Mouse (Mus musculus) CH12.LX (cell line): ENCODE results near the gene Shroom4. TPM values are rescaled to one million over a fixed set of nuclear protein-coding genes. Genes with fewer than 3 reads are reported as not detected.

Experiments
- DNase-seq: peaks from one replicate; pipeline ENCODE4 v3.0.0-alpha.2; 2013; ENCODE audit errors: extremely low read depth
- H3K27ac ChIP-seq: 2 replicates; pipeline ENCODE4 v1.5.1; 2012; ENCODE audit warnings: low read depth, mild to moderate bottlenecking, control low read depth, moderate library complexity; ENCODE audit not compliant: insufficient read depth
- H3K27me3 ChIP-seq: replicated peaks from 2 replicates; pipeline ENCODE3; 2012; ENCODE audit warnings: inconsistent platforms
- H3K36me3 ChIP-seq, 2 experiments: replicated peaks in 1 of 2; 2 replicates each; pipeline versions ENCODE3 to v1.6.1; 2012; ENCODE audit warnings: inconsistent platforms in 1 of 2, low read length in 1 of 2, mild to moderate bottlenecking in 1 of 2, mixed read lengths in 1 of 2, moderate library complexity in 1 of 2; ENCODE audit not compliant: control insufficient read depth in 1 of 2, insufficient read depth in 1 of 2
- H3K4me1 ChIP-seq, 2 experiments: 2 replicates each; pipeline ENCODE4 v1.6.1; 2012; ENCODE audit warnings: inconsistent platforms in 1 of 2, moderate library complexity in 1 of 2; ENCODE audit not compliant: insufficient read depth in 2 of 2, control insufficient read depth in 1 of 2
- H3K4me2 ChIP-seq: 2 replicates; pipeline ENCODE4 v1.6.1; 2012; ENCODE audit warnings: low read depth, mild to moderate bottlenecking, control low read depth; ENCODE audit not compliant: poor library complexity, insufficient read depth, severe bottlenecking
- H3K4me3 ChIP-seq, 3 experiments: fragments of 150-350 bp in 1 of 3; sonication (generic) in 1 of 3; replicated peaks in 1 of 3; 2 replicates each; pipeline versions ENCODE3 to v1.5.1; 2011 to 2012; ENCODE audit warnings: low read depth in 2 of 3, low read length in 2 of 3, mild to moderate bottlenecking in 2 of 3, moderate library complexity in 2 of 3, control low read depth in 1 of 3, improper control_type of control experiment in 1 of 3, inconsistent platforms in 1 of 3, mixed read lengths in 1 of 3; ENCODE audit not compliant: poor library complexity in 1 of 3
- H3K79me2 ChIP-seq: replicated peaks from 2 replicates; pipeline ENCODE4 v1.6.1; 2012; ENCODE audit warnings: mild to moderate bottlenecking, moderate library complexity; ENCODE audit not compliant: control insufficient read depth, poor library complexity, insufficient read depth, severe bottlenecking; ENCODE audit errors: extremely low read depth
- H3K9ac ChIP-seq: 2 replicates; pipeline ENCODE4 v1.6.1; 2012; ENCODE audit warnings: low read depth, mild to moderate bottlenecking, control low read depth, moderate library complexity; ENCODE audit not compliant: insufficient read depth
- H3K9me3 ChIP-seq: replicated peaks from 2 replicates; pipeline ENCODE3; 2012; ENCODE audit warnings: low read length, inconsistent platforms, mixed read lengths
- CHD2 ChIP-seq: IDR thresholded peaks from 2 replicates; pipeline ENCODE4 v1.6.1; 2011; ENCODE audit warnings: low read length, improper control_type of control experiment
- E2F4 ChIP-seq: IDR thresholded peaks from 2 replicates; pipeline ENCODE4 v1.6.1; 2011; ENCODE audit warnings: low read depth, low read length, improper control_type of control experiment; ENCODE audit not compliant: insufficient replicate concordance
- GABPA ChIP-seq: IDR thresholded peaks from 2 replicates; pipeline ENCODE4 v1.6.1; 2012; ENCODE audit warnings: low read depth, low read length, improper control_type of control experiment, inconsistent platforms; ENCODE audit not compliant: insufficient replicate concordance
- HCFC1 ChIP-seq: IDR thresholded peaks from 2 replicates; pipeline ENCODE4 v1.6.1; 2012; ENCODE audit warnings: low read depth, mild to moderate bottlenecking, inconsistent platforms, low read length, improper control_type of control experiment
- IRF4 ChIP-seq: IDR thresholded peaks from 2 replicates; pipeline ENCODE4 v1.6.1; 2014; ENCODE audit warnings: low read depth, mild to moderate bottlenecking, inconsistent platforms, low read length, improper control_type of control experiment
- JUND ChIP-seq: conservative IDR thresholded peaks from 2 replicates; pipeline ENCODE4 v1.6.1; 2011; ENCODE audit warnings: low read depth, low read length, improper control_type of control experiment
- MAFK ChIP-seq: IDR thresholded peaks from 2 replicates; pipeline ENCODE4 v1.6.1; 2011; ENCODE audit warnings: low read length, improper control_type of control experiment; ENCODE audit not compliant: insufficient replicate concordance
- NRF1 ChIP-seq: IDR thresholded peaks from 2 replicates; pipeline ENCODE4 v1.6.1; 2014; ENCODE audit warnings: low read depth, mild to moderate bottlenecking, inconsistent platforms, low read length, improper control_type of control experiment, moderate library complexity
- PAX5 ChIP-seq: IDR thresholded peaks from 2 replicates; pipeline ENCODE4 v1.6.1; 2012; ENCODE audit warnings: low read length, inconsistent platforms, mixed read lengths
- TBP ChIP-seq: conservative IDR thresholded peaks from 2 replicates; pipeline ENCODE4 v1.6.1; 2011; ENCODE audit warnings: low read depth, low read length, improper control_type of control experiment
- USF1 ChIP-seq: IDR thresholded peaks from 2 replicates; pipeline ENCODE4 v1.6.1; 2014; ENCODE audit warnings: low read depth, mild to moderate bottlenecking, inconsistent platforms, low read length, improper control_type of control experiment
- ZMIZ1 ChIP-seq: IDR thresholded peaks from 2 replicates; pipeline ENCODE4 v1.6.1; 2012; ENCODE audit warnings: low read depth, mild to moderate bottlenecking, inconsistent platforms, low read length, improper control_type of control experiment
- dilution Hi-C: fragments of 300-500 bp; cut with MboI; formaldehyde crosslinking; loops from 2 replicates; pipeline ENCODE4 v1.14.3; 2020; ENCODE audit warnings: low sequenced_read_pairs; ENCODE audit not compliant: extremely low pct_unique_long_range_greater_than_20kb, extremely low pct_ligation_motif_present
- in situ Hi-C: fragments of 300-500 bp; cut with MboI; formaldehyde crosslinking; loops from 3 replicates; pipeline ENCODE4 v1.14.3; 2019; ENCODE audit warnings: low sequenced_read_pairs, low pct_ligation_motif_present, low pct_unique_long_range_greater_than_20kb, mixed read lengths
- polyA plus RNA-seq: library from polyadenylated mRNA; unstranded; fragments of >175 nt; gene quantifications from 2 replicates; pipeline ENCODE4 v1.2.1, GENCODE M21; 2012; ENCODE audit warnings: low read depth; ENCODE audit not compliant: insufficient read length
- total RNA-seq, 2 experiments: library from RNA; depleted of rRNA; stranded (reverse); fragments of 300-350 nt in 1 of 2; fragments of >200 nt in 1 of 2; gene quantifications; 2 replicates each; pipeline ENCODE4 v1.2.3; 2012 to 2014

Gene Shroom4
- total and polyA plus RNA-seq, 3 experiments = 0.04 to 0.68 (median 0.05) TPM

DNA sequence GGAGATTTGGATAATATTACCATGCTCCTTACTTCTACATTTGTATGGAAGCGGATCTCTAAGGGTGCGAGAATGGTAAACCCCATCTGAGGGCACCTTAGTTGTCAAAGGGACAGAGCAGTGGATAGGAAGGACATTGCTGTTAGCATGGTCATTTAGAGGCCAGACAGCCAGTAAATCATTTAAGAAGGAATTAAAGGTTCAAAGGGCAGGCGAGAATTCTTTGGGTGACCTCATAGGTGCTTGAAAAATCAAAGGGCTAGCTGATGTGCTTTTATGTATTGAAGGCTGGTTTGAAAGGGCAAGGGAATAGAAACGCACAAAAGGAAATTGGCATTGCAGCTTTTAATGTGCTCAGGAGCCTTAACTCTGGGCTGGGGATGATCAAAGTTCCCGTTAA, 16.3 kb downstream of the Shroom4 start:
- H3K79me2 ChIP-seq = no peaks in the 10 kb centered on the region
- no peaks in the 10 kb centered on the region for H3K27me3 ChIP-seq
- no peaks in the 10 kb centered on the region for H3K9me3 ChIP-seq
- no peak overlapping the region for H3K27ac ChIP-seq
- H3K36me3 ChIP-seq = no peaks in the 10 kb centered on the region
- H3K4me2 ChIP-seq = no peak overlapping the region
- dilution Hi-C loops = no loop called here
- H3K4me1 ChIP-seq = no peaks in the 10 kb centered on the region
- no peak overlapping the region for H3K4me3 ChIP-seq
- H3K9ac ChIP-seq = no peak overlapping the region
- in situ Hi-C loops = no loop called here
- TF ChIP-seq PAX5 (no peak), HCFC1 (no peak)
- DNase-seq = no peak

DNA sequence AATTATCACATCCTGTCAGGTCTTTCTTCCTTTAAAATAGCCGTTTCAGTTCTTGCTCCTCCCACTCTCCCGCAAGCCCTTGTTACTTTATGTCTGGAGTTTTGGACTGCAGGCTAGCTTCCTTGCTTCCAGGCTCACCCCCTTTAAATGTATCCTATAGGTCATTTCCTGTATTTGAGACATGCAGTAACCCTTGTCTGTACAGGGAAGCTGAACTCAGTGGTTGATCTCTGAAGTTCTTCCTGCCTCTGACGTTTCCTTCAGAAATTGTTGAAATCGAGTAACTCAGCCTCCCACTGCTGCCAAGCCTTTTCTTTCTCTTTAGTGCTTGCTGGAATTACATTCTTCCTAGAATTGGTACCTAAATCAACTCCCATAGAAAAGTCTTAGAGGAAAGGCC, 18.5 kb downstream of the Shroom4 start:
- Histone ChIP-seq H3K36me3 (no peaks in the 10 kb centered on the region), H3K9ac (no peak overlapping the region), H3K9me3 (no peaks in the 10 kb centered on the region), H3K4me3 (no peak overlapping the region), H3K79me2 (no peaks in the 10 kb centered on the region), H3K4me1 (no peaks in the 10 kb centered on the region), H3K4me2 (no peak overlapping the region), H3K27me3 (no peaks in the 10 kb centered on the region), H3K27ac (no peak overlapping the region)
- TF ChIP-seq USF1 (no peak), NRF1 (no peak), MAFK (no peak), ZMIZ1 (no peak), GABPA (no peak), E2F4 (no peak), PAX5 (no peak), TBP (no peak)
- in situ Hi-C loops (no loop called here), dilution Hi-C loops (no loop called here)
- DNase-seq = no peak

DNA sequence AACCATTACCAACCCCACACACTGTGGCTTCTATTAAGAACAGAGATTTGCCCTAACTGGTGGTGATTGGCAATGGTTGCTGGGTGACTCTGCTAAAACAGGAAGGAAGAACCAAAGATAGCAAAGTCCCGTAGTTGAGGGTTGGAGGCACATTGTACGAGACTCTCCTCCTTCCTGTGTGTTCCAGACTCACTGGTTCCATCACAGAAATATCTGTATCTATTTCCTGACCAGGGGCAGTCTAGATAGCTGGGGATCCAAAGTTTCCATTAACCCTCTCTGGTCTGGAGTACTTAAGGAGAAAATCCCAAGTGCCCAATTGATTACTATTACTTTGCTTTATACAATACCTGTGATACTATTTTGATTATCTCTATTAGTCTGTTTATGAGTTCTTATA, 35.6 kb downstream of the Shroom4 start:
- H3K4me3 ChIP-seq = no peak overlapping the region
- dilution Hi-C loops (no loop called here), in situ Hi-C loops (no loop called here)
- TF ChIP-seq CHD2 (no peak), IRF4 (no peak), JUND (no peak)
- H3K9ac ChIP-seq = no peak overlapping the region
- no peaks in the 10 kb centered on the region for H3K79me2 ChIP-seq
- H3K4me2 ChIP-seq = no peak overlapping the region
- H3K4me1 ChIP-seq = no peaks in the 10 kb centered on the region
- no peak overlapping the region for H3K27ac ChIP-seq
- no peaks in the 10 kb centered on the region for H3K27me3 ChIP-seq
- peak; percentile 2 for DNase-seq
- no peaks in the 10 kb centered on the region for H3K36me3 ChIP-seq
- H3K9me3 ChIP-seq = no peaks in the 10 kb centered on the region
